In genomic region chr2:178553736-178554135, GRCm38 (mm10) we compare ENCODE assay signal across 25 mouse cellular contexts.
DNase-seq lines count a peak whose midpoint lies in the region; ATAC-seq and TF ChIP-seq lines count a peak whose summit lies in the region.
"Had no signal": no experiment of that assay in that cellular context is flagged by ENCODE, and none has a peak within 500 bp of the region (broad histone marks: within the 10 kb centered on the region; RNA-seq: fewer than 3 reads in every experiment).

No protein-coding gene starts in this region.

- H3K36me3 ChIP-seq in megakaryocyte, embryonic 14.5 days (replicated peaks; ENCODE audit: low read length) = no peaks in the 10 kb centered on the region
- no peaks in the 10 kb centered on the region for H3K36me3 ChIP-seq in spleen, adult 2 months (ENCODE audit: control insufficient read depth, insufficient read depth, low read length)
- H3K36me3 ChIP-seq in splenic B cell, adult 2 months (ENCODE audit: control insufficient read depth, insufficient read depth, low read length, poor library complexity, severe bottlenecking) = no peaks in the 10 kb centered on the region
- H3K36me3 ChIP-seq in heart, adult 2 months (ENCODE audit: control insufficient read depth, insufficient read depth, low read length) = no peaks in the 10 kb centered on the region
- H3K36me3 ChIP-seq: embryonic facial prominence, embryonic 13.5 days; embryonic facial prominence, embryonic 15.5 days; forebrain, embryonic 10.5 days; forebrain, embryonic 12.5 days had no signal

- H3K27ac ChIP-seq in spleen, adult 2 months (ENCODE audit: insufficient read depth, low read length) = peak overlapping the region; percentile 38
- no peak overlapping the region for H3K27ac ChIP-seq in heart, adult 2 months
- H3K27ac ChIP-seq: embryonic facial prominence, embryonic 13.5 days; embryonic facial prominence, embryonic 15.5 days; forebrain, embryonic 10.5 days; forebrain, embryonic 12.5 days had no signal

- WGBS in spleen, adult 2 months = 40% methylated on average over 4 of the region's 4 CpGs
- WGBS in heart, adult 2 months = 78% methylated on average over 4 of the region's 4 CpGs

- no peak for TF ChIP-seq POLR2A in spleen, adult 2 months (IDR thresholded peaks at IDR 0.05; ENCODE audit: low read depth, low read length)
- TF ChIP-seq POLR2A in heart, adult 2 months (IDR thresholded peaks at IDR 0.05; ENCODE audit: insufficient read depth, low read depth, low read length) = no peak

- peak; percentile 0; the same call in 1 of the 2 replicates for TF ChIP-seq CTCF in spleen, adult 2 months (IDR thresholded peaks at IDR 0.05; ENCODE audit: extremely low read depth, insufficient read depth, insufficient read length, insufficient replicate concordance)
- TF ChIP-seq CTCF in heart, adult 2 months (IDR thresholded peaks at IDR 0.05) = no peak

- H3K9ac ChIP-seq in heart, adult 2 months (ENCODE audit: low read depth, low read length) = no peak overlapping the region
- H3K9ac ChIP-seq: embryonic facial prominence, embryonic 13.5 days; embryonic facial prominence, embryonic 15.5 days; forebrain, embryonic 12.5 days had no signal

- ATAC-seq in megakaryocyte, adult 5-6 weeks (ENCODE audit: poor library complexity, severe bottlenecking) = no peak
- ATAC-seq: forebrain, embryonic 14.5 days; forebrain, embryonic 16.5 days had no signal

- peaks cover 15% of the 10 kb centered on the region for H3K27me3 ChIP-seq in megakaryocyte, embryonic 14.5 days (replicated peaks)
- H3K27me3 ChIP-seq in spleen, adult 2 months (ENCODE audit: control insufficient read depth, insufficient read depth, low read length) = no peaks in the 10 kb centered on the region
- H3K27me3 ChIP-seq in splenic B cell, adult 2 months (ENCODE audit: control insufficient read depth, insufficient read depth, low read length, poor library complexity, severe bottlenecking) = no peaks in the 10 kb centered on the region
- H3K27me3 ChIP-seq in heart, adult 2 months (ENCODE audit: control insufficient read depth, insufficient read depth, low read length) = no peaks in the 10 kb centered on the region
- H3K27me3 ChIP-seq: embryonic facial prominence, embryonic 15.5 days; forebrain, embryonic 12.5 days had no signal

- peak overlapping the region; percentile 31 for H3K4me3 ChIP-seq in megakaryocyte, embryonic 14.5 days (replicated peaks)
- no peak overlapping the region for H3K4me3 ChIP-seq in spleen, adult 2 months (ENCODE audit: extremely low read depth, insufficient read depth, insufficient read length)
- no peak overlapping the region for H3K4me3 ChIP-seq in heart, adult 2 months
- H3K4me3 ChIP-seq: embryonic facial prominence, embryonic 13.5 days; embryonic facial prominence, embryonic 15.5 days; erythroblast, embryonic 14.5 days; forebrain, embryonic 10.5 days; forebrain, embryonic 12.5 days had no signal

- no peaks in the 10 kb centered on the region for H3K79me2 ChIP-seq in heart, adult 2 months (replicated peaks; ENCODE audit: control insufficient read depth, insufficient read depth, low read length)

- H3K9me3 ChIP-seq in megakaryocyte, embryonic 14.5 days = no peaks in the 10 kb centered on the region
- H3K9me3 ChIP-seq: embryonic facial prominence, embryonic 13.5 days; embryonic facial prominence, embryonic 15.5 days; forebrain, embryonic 10.5 days; forebrain, embryonic 12.5 days had no signal

- intact Hi-C loops in heart, adult 2 months (cut with DNase I) = no loop called here

- peak; percentile 32 to 51 for DNase-seq in spleen, adult 18-20 months
- DNase-seq in spleen, postnatal 14 days (ENCODE audit: low spot score in 2 of 2) = no peak
- DNase-seq in spleen, adult 2 months (ENCODE audit: low read depth in 1 of 2, low spot score in 2 of 2) = peak; percentile 49 to 69
- peak; percentile 87 for DNase-seq in splenic B cell, adult 2 months (ENCODE audit: low read depth, low spot score)
- no peak for DNase-seq in adrenal gland, adult (ENCODE audit: inconsistent age in 2 of 2, low spot score in 1 of 2)
- DNase-seq in heart, adult 2 months = no peak
- DNase-seq: adrenal gland, adult 8-10 months; adrenal gland, postnatal 14 days; adrenal gland, postnatal 36 days; cerebellum, adult 11 months; cerebellum, adult 18-20 months; cerebellum, adult 8-10 months; cerebellum, adult 9-11 months; cerebellum, postnatal 14 days; cerebellum, postnatal 36 days; embryo, embryonic 11 days had no signal

- peaks cover 25% of the 10 kb centered on the region for H3K4me1 ChIP-seq in megakaryocyte, embryonic 14.5 days
- peaks cover 31% of the 10 kb centered on the region; the same call in 1 of the 2 replicates for H3K4me1 ChIP-seq in spleen, adult 2 months (ENCODE audit: control insufficient read depth, insufficient read depth, insufficient read length)
- H3K4me1 ChIP-seq in heart, adult 2 months (ENCODE audit: control insufficient read depth, insufficient read depth, low read length) = peaks cover 2% of the 10 kb centered on the region; the same call in 1 of the 2 replicates
- H3K4me1 ChIP-seq: embryonic facial prominence, embryonic 13.5 days had no signal

- no peak for TF ChIP-seq EP300 in heart, adult 2 months (IDR thresholded peaks at IDR 0.05; ENCODE audit: insufficient read depth, low read depth, low read length)

Comparison
In these comparisons a context has a peak if more than half of its experiments do, and no peak if none do; other contexts are left out.
1. DNase-seq: peak in spleen, adult 18-20 months (2 of 2), spleen, adult 2 months (2 of 2) and splenic B cell, adult 2 months (single experiment); none in spleen, postnatal 14 days (0 of 2), adrenal gland, adult (0 of 2) and heart, adult 2 months (0 of 2).